Mouse (Mus musculus) ES-Bruce4 (cell line): ENCODE results near the gene Sec31a. TPM values are rescaled to one million over a fixed set of nuclear protein-coding genes. Genes with fewer than 3 reads are reported as not detected.

Source experiments
- H3K27ac ChIP-seq: 2 replicates; pipeline ENCODE4 v1.5.1; 2012; ENCODE audit warnings: low read length, inconsistent platforms; ENCODE audit not compliant: insufficient read depth
- H3K27me3 ChIP-seq: 2 replicates; pipeline ENCODE4 v1.6.1; 2012; ENCODE audit warnings: mild to moderate bottlenecking, low read length, inconsistent platforms; ENCODE audit not compliant: control insufficient read depth, poor library complexity, insufficient read depth, severe bottlenecking
- H3K36me3 ChIP-seq: 2 replicates; pipeline ENCODE4 v1.6.1; 2012; ENCODE audit warnings: inconsistent platforms, mild to moderate bottlenecking, low read length, moderate library complexity; ENCODE audit not compliant: control insufficient read depth, poor library complexity, insufficient read depth, severe bottlenecking
- H3K4me1 ChIP-seq: one replicate; pipeline ENCODE4 v1.8.1; 2011; ENCODE audit warnings: low read length; ENCODE audit not compliant: control insufficient read depth, insufficient read depth
- H3K4me3 ChIP-seq: 2 replicates; pipeline ENCODE4 v1.5.1; 2011; ENCODE audit warnings: low read depth, mild to moderate bottlenecking, low read length
- H3K9ac ChIP-seq: 2 replicates; pipeline ENCODE4 v1.6.1; 2012; ENCODE audit warnings: low read depth, mild to moderate bottlenecking, inconsistent platforms; ENCODE audit not compliant: poor library complexity, severe bottlenecking
- H3K9me3 ChIP-seq: replicated peaks from 2 replicates; pipeline ENCODE4 v1.6.1; 2012; ENCODE audit warnings: mild to moderate bottlenecking, low read length, inconsistent platforms; ENCODE audit not compliant: control insufficient read depth, poor library complexity, insufficient read depth, severe bottlenecking
- CTCF ChIP-seq: IDR thresholded peaks from one replicate; pipeline ENCODE4 v1.8.1; 2011; ENCODE audit warnings: low read depth, low read length
- EP300 ChIP-seq: IDR thresholded peaks from 2 replicates; pipeline ENCODE4 v1.6.1; 2011; ENCODE audit warnings: low read depth, low read length; ENCODE audit not compliant: insufficient read depth
- POLR2A ChIP-seq: IDR thresholded peaks from one replicate; pipeline ENCODE4 v1.8.1; 2011; ENCODE audit warnings: low read length; ENCODE audit not compliant: insufficient read depth
- polyA plus RNA-seq: library from polyadenylated mRNA; stranded (reverse); fragments of >200 nt; gene quantifications from 2 replicates; pipeline ENCODE4 v1.2.4, GENCODE M21; 2011; ENCODE audit warnings: low read depth; ENCODE audit not compliant: missing spikeins, insufficient read depth, insufficient read length

Sec31a gene
- polyA plus RNA-seq, 1 experiment: 197 TPM

GRCm38 (mm10) chr5:100437917-100438316 lies 21.9 kb upstream of the Sec31a start:
- Histone ChIP-seq H3K9me3 (no peaks in the 10 kb centered on the region), H3K9ac (no peak overlapping the region)
- TF ChIP-seq CTCF (no peak), EP300 (no peak), POLR2A (no peak)

GRCm38 (mm10) chr5:100437086-100437485 lies 21.1 kb upstream of the Sec31a start:
- Histone ChIP-seq H3K4me3 (no peak overlapping the region), H3K9me3 (no peaks in the 10 kb centered on the region), H3K27ac (no peak overlapping the region), H3K36me3 (no peaks in the 10 kb centered on the region), H3K4me1 (no peaks in the 10 kb centered on the region), H3K9ac (no peak overlapping the region), H3K27me3 (no peaks in the 10 kb centered on the region)
- peak; percentile 59 for TF ChIP-seq CTCF
- no peak for TF ChIP-seq EP300
- no peak for TF ChIP-seq POLR2A

More at GRCm38 (mm10) chr5:100437917-100438316, 21.9 kb upstream of the Sec31a start:
- Histone ChIP-seq H3K27ac (no peak overlapping the region), H3K4me3 (no peak overlapping the region), H3K27me3 (no peaks in the 10 kb centered on the region), H3K4me1 (no peaks in the 10 kb centered on the region), H3K36me3 (no peaks in the 10 kb centered on the region)

GRCm38 (mm10) chr5:100430966-100431365 lies 14.9 kb upstream of the Sec31a start:
- H3K27me3 ChIP-seq: no peaks in the 10 kb centered on the region
- TF ChIP-seq POLR2A (no peak), CTCF (no peak), EP300 (no peak)
- H3K36me3 ChIP-seq: peaks cover 26% of the 10 kb centered on the region
- no peaks in the 10 kb centered on the region for H3K9me3 ChIP-seq
- peak overlapping the region; percentile 56; the same call in 1 of the 2 replicates for H3K9ac ChIP-seq
- H3K4me3 ChIP-seq: no peak overlapping the region
- H3K27ac ChIP-seq: 0 out of 2 replicates have a peak overlapping the region, but pooled peaks have one; percentile 25
- no peaks in the 10 kb centered on the region for H3K4me1 ChIP-seq

GRCm38 (mm10) chr5:100430076-100430390 lies 14.0 kb upstream of the Sec31a start:
- TF ChIP-seq EP300 (no peak), POLR2A (no peak), CTCF (no peak)
- Histone ChIP-seq H3K36me3 (peaks cover 32% of the 10 kb centered on the region), H3K4me3 (peak overlapping the region; percentile 91), H3K4me1 (no peaks in the 10 kb centered on the region), H3K27ac (peak overlapping the region; percentile 30), H3K27me3 (no peaks in the 10 kb centered on the region), H3K9me3 (no peaks in the 10 kb centered on the region), H3K9ac (peak overlapping the region; percentile 56)

- H3K27ac ChIP-seq: peak overlapping the region; percentile 66
- H3K9ac ChIP-seq: peak overlapping the region; percentile 66
- TF ChIP-seq CTCF: no peak
- TF ChIP-seq EP300: 0 out of 2 replicates have a peak, but pooled peaks have one; percentile 23
- peak; percentile 95 for TF ChIP-seq POLR2A
- peak overlapping the region; percentile 95 for H3K4me3 ChIP-seq
- no peaks in the 10 kb centered on the region for H3K27me3 ChIP-seq
- peaks cover 37% of the 10 kb centered on the region for H3K36me3 ChIP-seq
- no peaks in the 10 kb centered on the region for H3K4me1 ChIP-seq
- no peaks in the 10 kb centered on the region for H3K9me3 ChIP-seq
Measured at GRCm38 (mm10) chr5:100429344-100430075, 13.5 kb upstream of the Sec31a start.

- Histone ChIP-seq H3K27me3 (no peaks in the 10 kb centered on the region), H3K4me3 (peak overlapping the region; percentile 95), H3K36me3 (peaks cover 44% of the 10 kb centered on the region), H3K9me3 (no peaks in the 10 kb centered on the region), H3K4me1 (no peaks in the 10 kb centered on the region), H3K27ac (peak overlapping the region; percentile 66), H3K9ac (peak overlapping the region; percentile 66)
- TF ChIP-seq EP300: no peak
- no peak for TF ChIP-seq CTCF
- no peak for TF ChIP-seq POLR2A
Measured at GRCm38 (mm10) chr5:100428734-100429343, 12.8 kb upstream of the Sec31a start.
